Mouse (Mus musculus) MEL (cell line): ENCODE measurements around the gene Sarnp. TPM values are rescaled to one million over a fixed set of nuclear protein-coding genes. Genes with fewer than 3 reads are reported as not detected.
"Not testable (repeated sequence)": the region's sequence is repeated elsewhere in the genome, so short reads cannot be mapped to it uniquely, and the experiment has no call there.

Experiments used
- DNase-seq: peaks from one replicate; pipeline ENCODE4 v3.0.0; 2011; ENCODE audit warnings: low read depth, low spot score
- H3K27ac ChIP-seq: 2 replicates; pipeline ENCODE4 v1.5.1; 2012; ENCODE audit warnings: low read depth, mild to moderate bottlenecking, control low read depth, low read length, moderate library complexity; ENCODE audit not compliant: control insufficient read depth
- H3K27me3 ChIP-seq, 2 experiments: fragments of 150-350 bp in 1 of 2; sonication (generic) in 1 of 2; 2 replicates each; pipeline ENCODE4 v1.6.1; 2012; ENCODE audit warnings: low read length in 2 of 2, mild to moderate bottlenecking in 2 of 2, improper control_type of control experiment in 1 of 2, moderate library complexity in 1 of 2; ENCODE audit not compliant: insufficient read depth in 2 of 2, control insufficient read depth in 1 of 2
- H3K36me3 ChIP-seq, 2 experiments: 2 replicates each; pipeline ENCODE4 v1.6.1; 2012 to 2014; ENCODE audit warnings: low read length in 2 of 2, improper control_type of control experiment in 1 of 2, inconsistent platforms in 1 of 2, mild to moderate bottlenecking in 1 of 2; ENCODE audit not compliant: insufficient read depth in 2 of 2, control insufficient read depth in 1 of 2
- H3K4me1 ChIP-seq, 2 experiments: fragments of 150-350 bp in 1 of 2; sonication (generic) in 1 of 2; 2 replicates each; pipeline ENCODE4 v1.6.1; 2012; ENCODE audit warnings: low read length in 2 of 2, improper control_type of control experiment in 1 of 2, mild to moderate bottlenecking in 1 of 2; ENCODE audit not compliant: insufficient read depth in 2 of 2, control insufficient read depth in 1 of 2
- H3K4me3 ChIP-seq, 2 experiments: fragments of 150-350 bp in 1 of 2; sonication (generic) in 1 of 2; 2 replicates each; pipeline ENCODE4 v1.5.1; 2012; ENCODE audit warnings: low read depth in 2 of 2, low read length in 2 of 2, mild to moderate bottlenecking in 2 of 2, moderate library complexity in 2 of 2, control low read depth in 1 of 2, improper control_type of control experiment in 1 of 2; ENCODE audit not compliant: control insufficient read depth in 1 of 2, insufficient read depth in 1 of 2
- H3K79me2 ChIP-seq: 2 replicates; pipeline ENCODE4 v1.6.1; 2012; ENCODE audit warnings: mild to moderate bottlenecking, low read length, moderate library complexity; ENCODE audit not compliant: control insufficient read depth, poor library complexity, insufficient read depth
- H3K9ac ChIP-seq: 2 replicates; pipeline ENCODE4 v1.6.1; 2012; ENCODE audit warnings: low read depth, mild to moderate bottlenecking, control low read depth, low read length, moderate library complexity; ENCODE audit not compliant: control insufficient read depth, poor library complexity, severe bottlenecking
- H3K9me3 ChIP-seq: fragments of 150-350 bp; sonication (generic); replicated peaks from 2 replicates; pipeline ENCODE4 v1.6.1; 2012; ENCODE audit warnings: mild to moderate bottlenecking, low read length, improper control_type of control experiment, moderate library complexity; ENCODE audit not compliant: insufficient read depth
- CHD1 ChIP-seq: IDR thresholded peaks from 2 replicates; pipeline ENCODE4 v1.6.1; 2012; ENCODE audit warnings: low read depth, mild to moderate bottlenecking, inconsistent platforms, low read length, improper control_type of control experiment
- CTCF ChIP-seq, 3 experiments: IDR thresholded peaks in 2 of 3; conservative IDR thresholded peaks in 1 of 3; 2 replicates each; pipeline ENCODE4 v1.5.1; 2011 to 2012; ENCODE audit warnings: low read length in 3 of 3, low read depth in 2 of 3, mild to moderate bottlenecking in 2 of 3, improper control_type of control experiment in 1 of 3, inconsistent platforms in 1 of 3, mixed read lengths in 1 of 3, moderate library complexity in 1 of 3; ENCODE audit not compliant: control insufficient read depth in 1 of 3, insufficient read depth in 1 of 3, poor library complexity in 1 of 3, severe bottlenecking in 1 of 3
- E2F4 ChIP-seq: IDR thresholded peaks from 2 replicates; pipeline ENCODE4 v1.6.1; 2011; ENCODE audit warnings: low read depth, low read length, improper control_type of control experiment, borderline replicate concordance
- HCFC1 ChIP-seq: IDR thresholded peaks from 2 replicates; pipeline ENCODE4 v1.6.1; 2012; ENCODE audit warnings: low read depth, mild to moderate bottlenecking, inconsistent platforms, low read length, improper control_type of control experiment, moderate library complexity
- MAX ChIP-seq: IDR thresholded peaks from 2 replicates; pipeline ENCODE4 v1.6.1; 2011; ENCODE audit warnings: low read length, improper control_type of control experiment
- MXI1 ChIP-seq: IDR thresholded peaks from 2 replicates; pipeline ENCODE4 v1.6.1; 2011; ENCODE audit warnings: mild to moderate bottlenecking, low read depth, low read length, improper control_type of control experiment
- MYC ChIP-seq: IDR thresholded peaks from 2 replicates; pipeline ENCODE4 v1.6.1; 2011; ENCODE audit warnings: low read depth, mild to moderate bottlenecking, low read length, improper control_type of control experiment, moderate library complexity
- NELFE ChIP-seq: IDR thresholded peaks from 2 replicates; pipeline ENCODE4 v1.6.1; 2011; ENCODE audit warnings: low read depth, low read length, improper control_type of control experiment
- POLR2AphosphoS5 ChIP-seq: IDR thresholded peaks from 2 replicates; pipeline ENCODE4 v1.6.1; 2012; ENCODE audit warnings: low read depth, borderline replicate concordance, mild to moderate bottlenecking, inconsistent platforms, low read length, moderate library complexity, mixed read lengths
- RCOR1 ChIP-seq: IDR thresholded peaks from 2 replicates; pipeline ENCODE4 v1.6.1; 2012; ENCODE audit warnings: low read depth, mild to moderate bottlenecking, inconsistent platforms, low read length, improper control_type of control experiment
- SIN3A ChIP-seq: IDR thresholded peaks from 2 replicates; pipeline ENCODE4 v1.6.1; 2012; ENCODE audit warnings: low read length, improper control_type of control experiment, inconsistent platforms
- SMC3 ChIP-seq: IDR thresholded peaks from 2 replicates; pipeline ENCODE4 v1.6.1; 2011; ENCODE audit warnings: low read depth, low read length, improper control_type of control experiment
- TAL1 ChIP-seq: IDR thresholded peaks from 2 replicates; pipeline ENCODE4 v1.6.1; 2012; ENCODE audit warnings: mild to moderate bottlenecking, inconsistent platforms, low read length, moderate library complexity, mixed read lengths
- USF1 ChIP-seq: IDR thresholded peaks from 2 replicates; pipeline ENCODE4 v1.6.1; 2014; ENCODE audit warnings: low read depth, mild to moderate bottlenecking, inconsistent platforms, low read length, improper control_type of control experiment, moderate library complexity
- ZNF384 ChIP-seq: IDR thresholded peaks from 2 replicates; pipeline ENCODE4 v1.6.1; 2012; ENCODE audit warnings: low read depth, mild to moderate bottlenecking, inconsistent platforms, low read length, improper control_type of control experiment
- polyA plus RNA-seq, 2 experiments: library from polyadenylated mRNA; stranded (reverse) in 1 of 2; unstranded in 1 of 2; fragments of >175 nt in 1 of 2; fragments of >200 nt in 1 of 2; gene quantifications; 2 replicates each; pipeline versions ENCODE4 v1.2.1 to v1.2.4; 2012; ENCODE audit warnings: low replicate concordance in 2 of 2, low read depth in 1 of 2; ENCODE audit not compliant: insufficient read length in 2 of 2, insufficient read depth in 1 of 2, missing spikeins in 1 of 2
- total RNA-seq: library from RNA; depleted of rRNA; stranded (reverse); fragments of 300-350 nt; gene quantifications from 2 replicates; pipeline ENCODE4 v1.2.3, GENCODE M21; 2012

Sarnp gene
- total and polyA plus RNA-seq, 3 experiments: 103 to 1,007 (median 189) TPM

DNA sequence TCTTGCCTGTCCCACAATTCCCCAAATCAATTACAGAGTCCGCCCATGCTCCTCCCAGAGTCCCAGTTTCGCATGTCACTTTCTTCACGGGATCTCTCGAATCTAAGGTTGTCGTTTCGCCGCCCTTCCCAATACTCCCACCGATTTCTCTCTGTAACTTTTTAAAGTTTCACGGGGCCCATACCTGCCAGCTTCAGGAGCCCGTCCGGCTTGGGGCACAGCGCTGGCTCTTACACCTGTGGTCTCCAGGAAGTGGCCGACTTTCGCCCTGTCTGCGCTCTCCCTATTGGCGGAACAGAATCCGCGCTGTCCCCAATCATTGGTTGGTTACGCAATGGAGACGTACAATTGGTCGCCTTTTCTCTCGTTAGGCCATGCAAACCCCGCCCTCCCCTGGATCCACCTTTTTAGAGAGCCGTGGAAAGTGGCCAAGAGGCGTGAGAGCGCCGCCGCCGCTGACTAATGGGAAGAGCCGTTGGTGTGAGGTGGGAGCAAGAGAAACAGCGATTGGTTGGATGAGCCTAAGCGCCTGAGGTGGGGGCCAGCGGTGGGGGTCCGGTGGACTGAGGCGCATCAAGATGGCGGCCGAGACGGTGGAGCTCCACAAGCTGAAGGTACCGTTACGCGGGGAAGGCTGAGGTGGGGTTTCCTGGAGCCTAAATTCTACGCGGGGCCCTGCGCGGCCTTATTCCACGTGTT lies 4.4 kb downstream of the Sarnp start, which contains the start of gene Ormdl2 (continued):
- TF ChIP-seq POLR2AphosphoS5: no peak
- no peak for TF ChIP-seq CTCF (IDR thresholded peaks at IDR 0.05 in 2 of 3, conservative IDR thresholded peaks at IDR 0.05 in 1 of 3; ENCODE audit: control insufficient read depth in 1 of 3, insufficient read depth in 1 of 3, low read depth in 2 of 3, low read length in 3 of 3, poor library complexity in 1 of 3, severe bottlenecking in 1 of 3)
- TF ChIP-seq MYC: 0 out of 2 replicates have a peak, but pooled peaks have one; percentile 18

DNA sequence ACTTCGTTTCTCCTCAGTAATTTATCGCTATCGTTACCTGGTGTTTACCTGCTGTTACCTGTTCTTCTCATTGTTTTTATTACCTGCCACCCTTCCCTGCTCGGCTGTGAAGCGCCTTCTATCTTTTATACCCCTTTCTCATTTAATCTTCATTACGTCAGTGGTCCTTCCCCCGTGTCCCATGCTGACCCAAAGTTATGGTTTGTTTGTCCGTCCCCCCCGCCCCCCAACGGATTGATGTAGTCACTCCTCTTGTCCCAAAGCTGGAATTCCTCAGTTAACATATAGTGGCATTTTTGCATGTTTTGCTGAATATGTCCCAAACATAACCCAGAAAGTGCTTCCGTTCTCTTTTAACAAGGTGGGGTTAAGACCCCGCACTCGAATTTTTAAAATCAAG lies 5.0 kb downstream of the Sarnp start:
- peak overlapping the region; percentile 90 to 91 for H3K4me3 ChIP-seq
- H3K9me3 ChIP-seq: no peaks in the 10 kb centered on the region
- H3K36me3 ChIP-seq: peaks cover 23 to 26% of the 10 kb centered on the region in 2 experiments
- no peak for DNase-seq
- peaks cover 5 to 8% of the 10 kb centered on the region in 2 experiments; a peak in 3 of 4 replicates for H3K4me1 ChIP-seq
- H3K79me2 ChIP-seq: peaks cover 50% of the 10 kb centered on the region
- no peaks in the 10 kb centered on the region for H3K27me3 ChIP-seq
- H3K27ac ChIP-seq: peak overlapping the region; percentile 69
- TF ChIP-seq ZNF384 (no peak), MAX (peak; percentile 40; the same call in 1 of the 2 replicates), TAL1 (no peak), NELFE (no peak), SIN3A (peak; percentile 9; the same call in 1 of the 2 replicates), HCFC1 (no peak), E2F4 (no peak), RCOR1 (no peak), MXI1 (peak; percentile 52), CHD1 (0 out of 2 replicates have a peak, but pooled peaks have one; percentile 72)
- H3K9ac ChIP-seq: peak overlapping the region; percentile 94

DNA sequence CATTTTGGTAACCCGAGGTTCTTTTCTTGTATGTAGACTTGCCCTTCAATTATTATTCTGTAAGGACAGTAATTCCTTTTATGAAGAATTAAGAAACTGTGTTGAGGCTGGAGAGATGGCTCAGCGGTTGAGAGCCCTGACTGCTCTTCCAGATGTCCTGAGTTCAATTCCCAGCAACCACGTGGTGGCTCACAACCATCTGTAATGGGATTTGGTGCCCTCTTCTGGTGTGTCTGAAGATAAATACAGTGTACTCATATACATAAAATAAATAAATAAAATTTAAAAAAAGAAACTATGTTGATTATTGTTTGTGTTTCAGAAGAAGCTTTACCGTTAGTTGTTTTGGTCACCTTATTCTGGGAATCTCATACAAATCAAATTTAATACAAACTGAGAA lies 6.0 kb downstream of the Sarnp start:
- peaks cover 55% of the 10 kb centered on the region for H3K79me2 ChIP-seq
- not testable (repeated sequence) for H3K27ac ChIP-seq, H3K9me3 ChIP-seq, H3K4me1 ChIP-seq, DNase-seq, H3K27me3 ChIP-seq
- TF ChIP-seq MYC: peak; percentile 93; the same call in 1 of the 2 replicates
- TF ChIP-seq MXI1: peak; percentile 60; the same call in 1 of the 2 replicates
- TF ChIP-seq MAX: 0 out of 2 replicates have a peak, but pooled peaks have one; percentile 57
- peak; percentile 56 for TF ChIP-seq SIN3A
- peak; percentile 1; the same call in 1 of the 2 replicates for TF ChIP-seq SMC3
- peak; percentile 67 for TF ChIP-seq USF1
- TF ChIP-seq CTCF (IDR thresholded peaks at IDR 0.05 in 2 of 3, conservative IDR thresholded peaks at IDR 0.05 in 1 of 3; ENCODE audit: control insufficient read depth in 1 of 3, insufficient read depth in 1 of 3, low read depth in 2 of 3, low read length in 3 of 3, poor library complexity in 1 of 3, severe bottlenecking in 1 of 3): peak in 1 of 3 experiments; percentile 26; a peak in 3 of 6 replicates
- H3K36me3 ChIP-seq: peaks cover 21 to 23% of the 10 kb centered on the region in 2 experiments
- H3K9ac ChIP-seq: peak overlapping the region; percentile 94
- H3K4me3 ChIP-seq: peak overlapping the region; percentile 90 to 91
